ENCODE assay signal across 14 mouse cellular contexts in genomic region chr6:94987427-94987826, GRCm38 (mm10).
"Had no signal": no experiment of that assay in that cellular context is flagged by ENCODE, and none has a peak within 500 bp of the region (broad histone marks: within the 10 kb centered on the region; RNA-seq: fewer than 3 reads in every experiment).

No protein-coding gene starts in this region.

- H3K4me3 ChIP-seq: kidney, embryonic 15.5 days; limb, embryonic 12.5 days; liver, embryonic 15.5 days; midbrain, embryonic 15.5 days; neural tube, embryonic 12.5 days had no signal

- ATAC-seq: lung, postnatal 0 days; midbrain, embryonic 15.5 days had no signal

- H3K4me2 ChIP-seq: kidney, embryonic 15.5 days; limb, embryonic 12.5 days; liver, embryonic 15.5 days; midbrain, embryonic 11.5 days; midbrain, embryonic 15.5 days; neural tube, embryonic 12.5 days had no signal

- DNase-seq: kidney, adult 2 months; kidney, postnatal 14 days; layer of hippocampus, postnatal 36 days; lung, adult 2 months; lung, postnatal 4 days; right cerebral cortex, postnatal 14 days; thymus, postnatal 36 days had no signal

- H3K4me1 ChIP-seq: kidney, embryonic 15.5 days; liver, embryonic 15.5 days; midbrain, embryonic 15.5 days; neural tube, embryonic 12.5 days had no signal

- H3K9ac ChIP-seq: kidney, embryonic 15.5 days; limb, embryonic 12.5 days; liver, embryonic 15.5 days; midbrain, embryonic 15.5 days; neural tube, embryonic 12.5 days had no signal

- H3K9me3 ChIP-seq: kidney, embryonic 15.5 days; liver, embryonic 15.5 days; midbrain, embryonic 15.5 days; neural tube, embryonic 12.5 days had no signal

- H3K27ac ChIP-seq: kidney, embryonic 15.5 days; limb, embryonic 12.5 days; liver, embryonic 15.5 days; midbrain, embryonic 15.5 days; neural tube, embryonic 12.5 days had no signal

- H3K36me3 ChIP-seq: kidney, embryonic 15.5 days; limb, embryonic 12.5 days; liver, embryonic 15.5 days; midbrain, embryonic 15.5 days; neural tube, embryonic 12.5 days had no signal

- H3K27me3 ChIP-seq: kidney, embryonic 15.5 days; limb, embryonic 12.5 days; liver, embryonic 15.5 days; midbrain, embryonic 15.5 days; neural tube, embryonic 12.5 days had no signal
